Mouse (Mus musculus) lung, postnatal 0 days (tissue): ENCODE measurements around the gene Flnc. TPM values are rescaled to one million over a fixed set of nuclear protein-coding genes. Genes with fewer than 3 reads are reported as not detected.

ENCODE experiments used
- ATAC-seq: fragments of 200-750 bp; cut with Nextera tagmentation; 2 replicates; pipeline ENCODE4 v1.8.0; 2017; ENCODE audit warnings: moderate library complexity
- DNase-seq: peaks from one replicate; pipeline ENCODE4 v3.0.0-alpha.2; 2016; ENCODE audit warnings: low spot score
- H3K27ac ChIP-seq: fragments of 300-500 bp; sonication (generic); 2 replicates; pipeline ENCODE4 v1.5.1; 2014; ENCODE audit warnings: antibody characterized with exemption, mild to moderate bottlenecking, low read length, mixed read lengths
- H3K27me3 ChIP-seq: fragments of 300-500 bp; sonication (generic); replicated peaks from 2 replicates; pipeline ENCODE4 v1.6.1; 2014; ENCODE audit warnings: low read length, mixed read lengths; ENCODE audit not compliant: insufficient read depth
- H3K36me3 ChIP-seq: fragments of 300-500 bp; sonication (generic); 2 replicates; pipeline ENCODE4 v1.6.1; 2014; ENCODE audit warnings: low read length, mixed read lengths; ENCODE audit not compliant: insufficient read depth
- H3K4me1 ChIP-seq: fragments of 300-500 bp; sonication (generic); 2 replicates; pipeline ENCODE4 v1.6.1; 2014; ENCODE audit warnings: antibody characterized with exemption, low read depth, low read length, mixed read lengths; ENCODE audit not compliant: insufficient read depth
- H3K4me2 ChIP-seq: fragments of 300-500 bp; sonication (generic); replicated peaks from 2 replicates; pipeline ENCODE4 v1.6.1; 2014; ENCODE audit warnings: low read depth, mild to moderate bottlenecking, low read length, moderate library complexity, mixed read lengths
- H3K4me3 ChIP-seq: fragments of 300-500 bp; sonication (generic); 2 replicates; pipeline ENCODE4 v1.5.1; 2014; ENCODE audit warnings: low read depth, low read length
- H3K9ac ChIP-seq: fragments of 300-500 bp; sonication (generic); replicated peaks from 2 replicates; pipeline ENCODE4 v1.6.1; 2014; ENCODE audit warnings: low read depth, mild to moderate bottlenecking
- H3K9me3 ChIP-seq: fragments of 300-500 bp; sonication (generic); 2 replicates; pipeline ENCODE4 v1.6.1; 2016; ENCODE audit warnings: low read length, mixed read lengths
- CTCF ChIP-seq: IDR thresholded peaks from 2 replicates; pipeline ENCODE4 v1.5.1; 2016; ENCODE audit warnings: antibody characterized with exemption, mild to moderate bottlenecking
- EP300 ChIP-seq: IDR thresholded peaks from 2 replicates; pipeline ENCODE4 v1.6.1; 2016; ENCODE audit warnings: antibody characterized with exemption, mild to moderate bottlenecking, control low read depth
- WGBS: fragments of 180-500 bp; shearing (Covaris S2); extraction: QIAGEN DNeasy Blood & Tissue Kit; methylation state at CpG from one replicate; pipeline ENCODE4 v1.1.7; 2014; 5-methylcytosine and 5-hydroxymethylcytosine counted together
- polyA plus RNA-seq: library from polyadenylated mRNA; unstranded; fragments of >200 nt; fragmentation: Nextera tagmentation; extraction: Ambion mirVana; gene quantifications from 2 replicates; pipeline ENCODE4 v1.2.1, GENCODE M21; 2015

Gene Flnc
- polyA plus RNA-seq, 1 experiment from 2014 or later, result 1.2 TPM

GRCm38 (mm10) chr6:29445354-29445753 is 12.3 kb downstream of the Flnc start:
- DNase-seq, result peak; percentile 68
- H3K27me3 ChIP-seq, result no peaks in the 10 kb centered on the region
- no peak overlapping the region for H3K4me3 ChIP-seq
- no peak overlapping the region for H3K27ac ChIP-seq
- H3K4me2 ChIP-seq, result no peak overlapping the region
- WGBS, result 61% methylated on average over 7 of the region's 7 CpGs
- no peaks in the 10 kb centered on the region for H3K36me3 ChIP-seq
- no peaks in the 10 kb centered on the region for H3K4me1 ChIP-seq
- peak; percentile 77 for ATAC-seq
- TF ChIP-seq EP300 (no peak), CTCF (no peak)
- H3K9ac ChIP-seq, result no peak overlapping the region
- no peaks in the 10 kb centered on the region for H3K9me3 ChIP-seq

GRCm38 (mm10) chr6:29449858-29450257 is 16.8 kb downstream of the Flnc start:
- H3K36me3 ChIP-seq, result no peaks in the 10 kb centered on the region
- no peak overlapping the region for H3K27ac ChIP-seq
- WGBS, result 27% methylated on average over 4 of the region's 4 CpGs

GRCm38 (mm10) chr6:29450667-29451066 is 17.6 kb downstream of the Flnc start:
- no peak overlapping the region for H3K4me3 ChIP-seq
- no peak overlapping the region for H3K27ac ChIP-seq
- WGBS, result 90% methylated on average over 6 of the region's 6 CpGs
- DNase-seq, result no peak
- TF ChIP-seq EP300 (no peak), CTCF (no peak)
- no peak overlapping the region for H3K4me2 ChIP-seq
- ATAC-seq, result no peak
- H3K27me3 ChIP-seq, result no peaks in the 10 kb centered on the region
- no peaks in the 10 kb centered on the region for H3K9me3 ChIP-seq
- H3K9ac ChIP-seq, result no peak overlapping the region
- H3K36me3 ChIP-seq, result no peaks in the 10 kb centered on the region
- H3K4me1 ChIP-seq, result no peaks in the 10 kb centered on the region

More at GRCm38 (mm10) chr6:29449858-29450257, 16.8 kb downstream of the Flnc start:
- H3K4me1 ChIP-seq, result no peaks in the 10 kb centered on the region
- no peak overlapping the region for H3K4me3 ChIP-seq
- ATAC-seq (no peak), DNase-seq (no peak)
- no peaks in the 10 kb centered on the region for H3K9me3 ChIP-seq
- no peak overlapping the region for H3K4me2 ChIP-seq
- TF ChIP-seq EP300, result no peak
- no peak for TF ChIP-seq CTCF
- no peak overlapping the region for H3K9ac ChIP-seq
- no peaks in the 10 kb centered on the region for H3K27me3 ChIP-seq

GRCm38 (mm10) chr6:29461502-29461901 is 28.4 kb downstream of the Flnc start:
- ATAC-seq, result no peak
- no peaks in the 10 kb centered on the region for H3K27me3 ChIP-seq
- 46% methylated on average over 7 of the region's 7 CpGs for WGBS
- DNase-seq, result no peak
- H3K4me3 ChIP-seq, result no peak overlapping the region
- H3K27ac ChIP-seq, result no peak overlapping the region
- no peak overlapping the region for H3K9ac ChIP-seq
- TF ChIP-seq EP300 (no peak), CTCF (no peak)
- no peaks in the 10 kb centered on the region for H3K36me3 ChIP-seq
- no peaks in the 10 kb centered on the region for H3K4me1 ChIP-seq
- H3K9me3 ChIP-seq, result no peaks in the 10 kb centered on the region
- H3K4me2 ChIP-seq, result no peak overlapping the region

- Histone ChIP-seq H3K9ac (no peak overlapping the region), H3K4me2 (no peak overlapping the region), H3K4me1 (peaks cover 3% of the 10 kb centered on the region; the same call in 1 of the 2 replicates), H3K27ac (no peak overlapping the region), H3K27me3 (no peaks in the 10 kb centered on the region), H3K9me3 (no peaks in the 10 kb centered on the region), H3K36me3 (no peaks in the 10 kb centered on the region), H3K4me3 (no peak overlapping the region)
- no peak for TF ChIP-seq EP300
- TF ChIP-seq CTCF, result no peak
- WGBS, result 77% methylated on average over 3 of the region's 3 CpGs
- ATAC-seq, result no peak
- DNase-seq, result no peak
Observed at GRCm38 (mm10) chr6:29463388-29463787, 30.3 kb downstream of the Flnc start.

GRCm38 (mm10) chr6:29467583-29468354 is 34.7 kb downstream of the Flnc start, which contains the start of gene Atp6v1f:
TSS of gene Atp6v1f (plus strand) at chr6:29467718.
- Histone ChIP-seq H3K9ac (peak within 1 kb of the TSS; percentile 59), H3K4me3 (peak within 1 kb of the TSS; percentile 68), H3K4me2 (peak within 1 kb of the TSS; percentile 76), H3K9me3 (no peaks in the 10 kb centered on the region), H3K27ac (peak within 1 kb of the TSS; percentile 32; the same call in 1 of the 2 replicates), H3K36me3 (0 out of 2 replicates have a peak, but pooled peaks cover 4% of the 10 kb centered on the region), H3K27me3 (no peaks in the 10 kb centered on the region; the same call in 1 of the 2 replicates), H3K4me1 (peaks cover 7% of the 10 kb centered on the region; the same call in 1 of the 2 replicates)
- WGBS, result under 1% methylated on average over 39 of the region's 39 CpGs
- ATAC-seq (peak; percentile 97), DNase-seq (peak; percentile 98)
- TF ChIP-seq EP300 (no peak), CTCF (no peak)
